Mouse (Mus musculus) olfactory bulb, adult 2 months (tissue): Measurements from ENCODE around the gene Dusp12. TPM values are rescaled to one million over a fixed set of nuclear protein-coding genes. Genes with fewer than 3 reads are reported as not detected.

ENCODE experiments used
- H3K27ac ChIP-seq: fragments of 200-500 bp; 2 replicates; pipeline ENCODE4 v1.5.1; 2012; ENCODE audit warnings: low read depth, low read length; ENCODE audit not compliant: insufficient read depth
- H3K4me1 ChIP-seq: fragments of 200-500 bp; 2 replicates; pipeline ENCODE4 v1.6.1; 2012; ENCODE audit warnings: low read length; ENCODE audit not compliant: control insufficient read depth, insufficient read depth
- H3K4me3 ChIP-seq: fragments of 200-500 bp; 2 replicates; pipeline ENCODE4 v1.5.1; 2012; ENCODE audit warnings: mild to moderate bottlenecking, low read depth, low read length, moderate library complexity; ENCODE audit not compliant: insufficient read depth
- CTCF ChIP-seq: fragments of 200-500 bp; IDR thresholded peaks from 2 replicates; pipeline ENCODE4 v1.5.1; 2012; ENCODE audit warnings: low read depth, mild to moderate bottlenecking, low read length, moderate library complexity; ENCODE audit not compliant: insufficient read depth
- POLR2A ChIP-seq: fragments of 200-500 bp; IDR thresholded peaks from 2 replicates; pipeline ENCODE4 v1.6.1; 2012; ENCODE audit warnings: mild to moderate bottlenecking, low read depth, low read length, moderate library complexity; ENCODE audit not compliant: insufficient read depth
- WGBS: fragments of 180-500 bp; shearing (Covaris S2); methylation state at CpG from one replicate; pipeline ENCODE4 v1.1.7; 2018; 5-methylcytosine and 5-hydroxymethylcytosine counted together
- polyA plus RNA-seq: library from polyadenylated mRNA; stranded (reverse); fragments of >200 nt; gene quantifications from 2 replicates; pipeline ENCODE4 v1.2.4, GENCODE M21; 2012; ENCODE audit warnings: low replicate concordance; ENCODE audit not compliant: missing spikeins, insufficient read depth, insufficient read length

Gene Dusp12
- polyA plus RNA-seq, 1 experiment = not detected

- no peak overlapping the region for H3K4me3 ChIP-seq
- TF ChIP-seq CTCF (no peak), POLR2A (no peak)
- H3K27ac ChIP-seq = no peak overlapping the region
- H3K4me1 ChIP-seq = no peaks in the 10 kb centered on the region
- 78% methylated on average over 13 of the region's 13 CpGs for WGBS
These were observed 23.5 kb downstream of the Dusp12 start for GRCm38 (mm10) chr1:170861671-170862434.

DNA sequence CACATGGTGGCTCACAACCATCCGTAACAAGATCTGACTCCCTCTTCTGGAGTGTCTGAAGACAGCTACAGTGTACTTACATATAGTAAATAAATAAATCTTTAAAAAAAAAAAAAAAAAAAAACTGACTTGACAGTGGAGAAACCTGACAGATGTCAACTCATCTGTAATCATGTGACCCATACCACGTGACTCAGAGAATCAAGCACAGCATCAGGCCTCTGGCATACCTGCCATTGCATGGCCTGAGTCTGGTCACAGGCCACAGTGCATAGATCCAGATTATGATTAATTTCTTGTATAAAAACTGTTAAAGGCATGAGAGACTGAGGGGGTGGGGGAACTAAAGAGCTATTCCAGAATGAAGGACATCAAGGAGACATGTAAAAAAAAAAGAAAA, 26.5 kb downstream of the Dusp12 start:
- no peak for TF ChIP-seq POLR2A
- no peak for TF ChIP-seq CTCF
- 93% methylated on average over 2 of the region's 2 CpGs for WGBS
- no peak overlapping the region for H3K27ac ChIP-seq
- H3K4me3 ChIP-seq = no peak overlapping the region
- H3K4me1 ChIP-seq = no peaks in the 10 kb centered on the region

GRCm38 (mm10) chr1:170857369-170857768, 28.0 kb downstream of the Dusp12 start:
- no peak overlapping the region for H3K4me3 ChIP-seq
- WGBS = 86% methylated on average over 2 of the region's 2 CpGs

DNA sequence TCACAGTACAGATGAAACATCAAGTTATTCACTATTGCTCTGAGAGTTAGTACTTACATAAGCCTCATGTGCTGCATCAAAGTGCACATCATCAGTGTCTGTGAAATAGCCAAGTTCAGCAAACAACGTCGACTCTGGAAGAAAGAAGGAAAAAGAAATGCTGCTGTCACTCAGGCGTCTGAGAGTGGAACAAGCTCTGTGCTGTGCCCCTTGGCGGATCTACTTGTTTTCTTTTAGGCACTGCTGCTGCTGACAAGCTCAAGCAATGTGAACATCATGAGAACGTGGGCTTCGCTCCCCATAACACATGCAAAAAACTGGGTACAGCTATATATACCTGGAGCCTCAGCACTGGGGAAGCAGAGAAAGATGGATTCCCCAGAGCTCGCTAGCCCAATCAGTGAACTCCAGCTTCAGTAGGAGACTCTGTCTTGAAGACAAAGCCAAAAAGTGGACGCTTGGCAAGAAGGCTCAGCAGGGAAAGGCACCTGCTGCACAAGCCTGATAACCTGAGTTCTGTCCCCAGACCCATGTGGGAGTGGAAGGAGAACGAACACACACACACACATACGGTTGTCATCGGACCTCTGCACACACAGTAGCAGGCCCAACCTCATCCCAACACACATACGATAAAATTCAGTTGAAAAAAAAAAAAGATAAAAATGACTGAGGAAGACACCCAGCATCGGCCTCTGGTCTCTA, 30.1 kb downstream of the Dusp12 start:
- no peak overlapping the region for H3K4me3 ChIP-seq
- H3K27ac ChIP-seq = no peak overlapping the region

More at GRCm38 (mm10) chr1:170857369-170857768, 28.0 kb downstream of the Dusp12 start:
- Histone ChIP-seq H3K27ac (no peak overlapping the region), H3K4me1 (no peaks in the 10 kb centered on the region)
- TF ChIP-seq CTCF (no peak), POLR2A (no peak)

GRCm38 (mm10) chr1:170853604-170854003, 31.7 kb downstream of the Dusp12 start:
- TF ChIP-seq POLR2A = no peak
- TF ChIP-seq CTCF = no peak
- H3K4me3 ChIP-seq = no peak overlapping the region
- no peak overlapping the region for H3K27ac ChIP-seq
- 97% methylated on average over 3 of the region's 3 CpGs for WGBS
- H3K4me1 ChIP-seq = 0 out of 2 replicates have a peak, but pooled peaks cover 2% of the 10 kb centered on the region

More for the DNA sequence above, 30.1 kb downstream of the Dusp12 start:
- H3K4me1 ChIP-seq = 0 out of 2 replicates have a peak, but pooled peaks cover under 1% of the 10 kb centered on the region
- 87% methylated on average over 13 of the region's 13 CpGs for WGBS
- no peak for TF ChIP-seq CTCF
- no peak for TF ChIP-seq POLR2A

DNA sequence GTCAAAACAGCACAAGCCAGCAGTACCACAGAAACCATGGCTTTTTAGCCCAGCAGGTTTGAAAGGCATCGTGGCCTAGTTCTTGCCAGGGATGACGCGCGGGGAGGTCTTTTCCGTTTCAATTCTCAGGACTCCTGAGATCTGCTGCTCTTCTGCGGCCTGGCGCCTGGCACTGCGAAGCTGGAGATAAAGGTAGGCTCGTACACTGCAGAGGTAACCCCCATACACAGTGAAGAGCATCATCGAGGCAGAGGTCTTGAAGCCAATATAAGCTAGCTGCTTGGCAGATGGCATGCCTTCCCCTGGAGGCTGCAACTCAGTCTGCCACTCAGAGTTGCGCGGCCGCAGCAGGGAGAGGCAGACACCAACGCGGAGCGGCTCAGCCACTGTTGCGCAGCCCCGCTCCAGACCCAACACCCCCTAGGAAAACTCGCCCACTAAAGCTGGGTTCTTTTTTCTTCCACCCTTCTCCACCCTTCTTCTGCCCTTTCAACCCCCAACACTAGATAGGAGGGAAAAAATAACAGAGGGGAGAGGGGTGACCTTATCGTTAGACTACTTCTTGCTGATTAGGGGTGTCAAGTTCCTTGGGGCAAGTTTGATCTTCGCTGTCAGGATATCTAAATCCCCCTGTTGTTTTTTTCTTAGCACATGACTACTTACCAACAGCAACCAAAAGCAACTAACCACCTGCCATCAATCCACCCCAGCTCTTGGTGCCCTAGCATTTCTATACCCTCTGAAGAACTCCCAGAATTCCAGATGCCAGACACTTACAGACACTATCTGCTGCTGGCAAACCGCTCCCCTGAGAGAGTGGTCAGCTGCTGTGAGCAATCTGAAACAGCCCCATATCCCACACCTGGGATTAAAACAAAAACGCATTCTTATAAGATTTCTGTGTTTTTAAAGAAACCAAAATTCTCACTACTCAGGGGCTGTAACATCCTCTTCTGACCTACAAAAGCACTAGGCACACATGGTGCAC, 34.4 kb downstream of the Dusp12 start:
- TF ChIP-seq POLR2A = no peak
- no peak for TF ChIP-seq CTCF
- Histone ChIP-seq H3K4me3 (no peak overlapping the region), H3K4me1 (0 out of 2 replicates have a peak, but pooled peaks cover 2% of the 10 kb centered on the region), H3K27ac (no peak overlapping the region)
- WGBS = 96% methylated on average over 23 of the region's 23 CpGs

DNA sequence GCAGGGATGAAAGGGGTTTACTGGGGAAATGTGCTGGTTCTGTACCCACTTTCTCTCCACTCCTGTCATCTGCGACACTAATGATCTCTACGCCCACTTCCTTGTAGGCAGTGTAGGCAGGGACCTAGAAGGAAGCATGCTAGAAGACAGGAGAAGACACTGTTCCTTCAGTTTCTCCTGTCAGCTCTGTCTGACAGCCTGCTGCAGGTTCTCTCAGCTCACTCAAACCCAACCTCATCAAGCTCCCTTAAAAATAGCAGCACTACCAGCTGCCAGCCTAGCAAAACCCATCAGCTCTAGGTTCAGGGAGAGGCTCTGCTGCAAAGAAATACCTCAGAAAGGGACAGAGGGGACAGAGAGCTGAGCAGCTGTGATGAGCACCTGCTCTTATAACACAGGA, 35.3 kb downstream of the Dusp12 start:
- no peak overlapping the region for H3K27ac ChIP-seq
- 0 out of 2 replicates have a peak, but pooled peaks cover 2% of the 10 kb centered on the region for H3K4me1 ChIP-seq
- H3K4me3 ChIP-seq = no peak overlapping the region
- TF ChIP-seq POLR2A = no peak
- TF ChIP-seq CTCF = no peak
- 87% methylated on average over 2 of the region's 2 CpGs for WGBS

GRCm38 (mm10) chr1:170845448-170846307, 39.7 kb downstream of the Dusp12 start:
- H3K4me1 ChIP-seq = peaks cover 5% of the 10 kb centered on the region; the same call in 1 of the 2 replicates
- no peak overlapping the region for H3K4me3 ChIP-seq
- TF ChIP-seq POLR2A (no peak), CTCF (no peak)
- WGBS = 70% methylated on average over 10 of the region's 10 CpGs
- H3K27ac ChIP-seq = no peak overlapping the region
